ENCODE assay signal across 28 mouse cellular contexts in genomic region chr8:109698477-109698876, GRCm38 (mm10).
"Had no signal": no experiment of that assay in that cellular context is flagged by ENCODE, and none has a peak within 500 bp of the region (broad histone marks: within the 10 kb centered on the region; RNA-seq: fewer than 3 reads in every experiment).

No protein-coding gene starts in this region.

- ATAC-seq: forebrain, embryonic 13.5 days; forebrain, embryonic 14.5 days; forebrain, embryonic 15.5 days; forebrain, embryonic 16.5 days; forebrain, postnatal 0 days had no signal

- H3K9ac ChIP-seq: embryonic facial prominence, embryonic 12.5 days; embryonic facial prominence, embryonic 13.5 days; embryonic facial prominence, embryonic 15.5 days; forebrain, embryonic 12.5 days; forebrain, embryonic 13.5 days; forebrain, embryonic 15.5 days; forebrain, postnatal 0 days had no signal

- H3K36me3 ChIP-seq: embryonic facial prominence, embryonic 10.5 days; embryonic facial prominence, embryonic 12.5 days; embryonic facial prominence, embryonic 13.5 days; embryonic facial prominence, embryonic 15.5 days; forebrain, embryonic 10.5 days; forebrain, embryonic 12.5 days; forebrain, embryonic 15.5 days; heart, embryonic 10.5 days had no signal

- H3K4me1 ChIP-seq: embryonic facial prominence, embryonic 12.5 days had no signal

- H3K27ac ChIP-seq: embryonic facial prominence, embryonic 10.5 days; embryonic facial prominence, embryonic 12.5 days; embryonic facial prominence, embryonic 13.5 days; embryonic facial prominence, embryonic 15.5 days; forebrain, embryonic 10.5 days; forebrain, embryonic 12.5 days; forebrain, embryonic 13.5 days; forebrain, embryonic 15.5 days; gastrocnemius, adult 2 months; heart, adult 2 months; heart, embryonic 10.5 days had no signal

- H3K4me3 ChIP-seq: embryonic facial prominence, embryonic 10.5 days; embryonic facial prominence, embryonic 12.5 days; embryonic facial prominence, embryonic 13.5 days; embryonic facial prominence, embryonic 15.5 days; erythroblast, embryonic 14.5 days; forebrain, embryonic 10.5 days; forebrain, embryonic 12.5 days; forebrain, embryonic 13.5 days; forebrain, embryonic 15.5 days; gastrocnemius, adult 2 months; heart, adult 2 months; heart, embryonic 10.5 days had no signal

- H3K4me2 ChIP-seq: embryonic facial prominence, embryonic 12.5 days; embryonic facial prominence, embryonic 13.5 days; embryonic facial prominence, embryonic 15.5 days; forebrain, embryonic 12.5 days; forebrain, embryonic 13.5 days; forebrain, embryonic 15.5 days had no signal

- H3K9me3 ChIP-seq: embryonic facial prominence, embryonic 10.5 days; embryonic facial prominence, embryonic 12.5 days; embryonic facial prominence, embryonic 13.5 days; embryonic facial prominence, embryonic 15.5 days; forebrain, embryonic 10.5 days; forebrain, embryonic 12.5 days; forebrain, embryonic 13.5 days; forebrain, embryonic 15.5 days; heart, embryonic 10.5 days had no signal

- H3K27me3 ChIP-seq: embryonic facial prominence, embryonic 12.5 days; embryonic facial prominence, embryonic 13.5 days; forebrain, embryonic 15.5 days had no signal

- DNase-seq: cerebellum, adult 9-10 months; cerebellum, adult 9-11 months; cerebellum, postnatal 10 days; cerebellum, postnatal 14 days; cerebellum, postnatal 25 days; cerebellum, postnatal 36 days; embryo, embryonic 11 days; forebrain, postnatal 0 days; gastrocnemius, adult 2 months; gastrocnemius, postnatal 10 days; gastrocnemius, postnatal 14 days; gastrocnemius, postnatal 25 days; gastrocnemius, postnatal 36 days; heart, adult 11 months; heart, adult 18-20 months; heart, adult 2 months had no signal
